8 mouse cellular contexts compared by ENCODE assay signal in genomic region chr12:85704566-85704965, GRCm38 (mm10). TPM values are rescaled to one million over a fixed set of nuclear protein-coding genes. Genes with fewer than 3 reads are reported as not detected.
DNase-seq lines count a peak whose midpoint lies in the region; ATAC-seq and TF ChIP-seq lines count a peak whose summit lies in the region.

No protein-coding gene starts in this region.

- ATAC-seq in kidney, postnatal 0 days (replicated peaks; ENCODE audit: low FRiP score, low read depth): no peak
- no peak for ATAC-seq in intestine, embryonic 15.5 days

- H3K36me3 ChIP-seq in kidney, postnatal 0 days (ENCODE audit: insufficient read depth, low read length): no peaks in the 10 kb centered on the region
- no peaks in the 10 kb centered on the region for H3K36me3 ChIP-seq in intestine, embryonic 15.5 days
- H3K36me3 ChIP-seq in small intestine, adult 2 months (ENCODE audit: control insufficient read depth, insufficient read depth, low read length): no peaks in the 10 kb centered on the region

- no peak for DNase-seq in kidney, postnatal 0 days (ENCODE audit: low spot score)
- DNase-seq in kidney, postnatal 4 days: no peak
- peak; percentile 45 for DNase-seq in T-cell, adult 2 months (ENCODE audit: low spot score)
- no peak for DNase-seq in adrenal gland, adult 8-10 months
- no peak for DNase-seq in urinary bladder, adult 18-20 months (ENCODE audit: low spot score in 2 of 2)
- DNase-seq in adrenal gland, postnatal 36 days: no peak

- H3K9me3 ChIP-seq in kidney, postnatal 0 days (replicated peaks; ENCODE audit: low read length): no peaks in the 10 kb centered on the region
- H3K9me3 ChIP-seq in intestine, embryonic 15.5 days: no peaks in the 10 kb centered on the region

- TF ChIP-seq POLR2A in small intestine, adult 2 months (IDR thresholded peaks at IDR 0.05; ENCODE audit: low read depth, low read length): no peak

- no peak overlapping the region for H3K9ac ChIP-seq in kidney, postnatal 0 days (ENCODE audit: low read depth, low read length)
- no peak overlapping the region for H3K9ac ChIP-seq in intestine, embryonic 15.5 days

- H3K27ac ChIP-seq in kidney, postnatal 0 days: peak overlapping the region; percentile 54
- peak overlapping the region; percentile 93 for H3K27ac ChIP-seq in intestine, embryonic 15.5 days
- peak overlapping the region; percentile 80 for H3K27ac ChIP-seq in small intestine, adult 2 months (ENCODE audit: insufficient read depth, low read depth, low read length)

- no peaks in the 10 kb centered on the region for H3K27me3 ChIP-seq in kidney, postnatal 0 days (ENCODE audit: insufficient read depth, low read length)
- no peaks in the 10 kb centered on the region for H3K27me3 ChIP-seq in intestine, embryonic 15.5 days (replicated peaks)
- H3K27me3 ChIP-seq in small intestine, adult 2 months (ENCODE audit: control insufficient read depth, insufficient read depth, low read length): no peaks in the 10 kb centered on the region

- H3K4me1 ChIP-seq in kidney, postnatal 0 days (replicated peaks; ENCODE audit: insufficient read depth, low read length): 0 out of 2 replicates have a peak, but pooled peaks cover 6% of the 10 kb centered on the region
- H3K4me1 ChIP-seq in intestine, embryonic 15.5 days (replicated peaks): peaks cover 17% of the 10 kb centered on the region
- peaks cover 12% of the 10 kb centered on the region; the same call in 1 of the 2 replicates for H3K4me1 ChIP-seq in small intestine, adult 2 months (ENCODE audit: control insufficient read depth, insufficient read depth, insufficient read length, low read length)

- TF ChIP-seq CTCF in kidney, postnatal 0 days (IDR thresholded peaks at IDR 0.05; ENCODE audit: low read depth): no peak
- TF ChIP-seq CTCF in small intestine, adult 2 months (IDR thresholded peaks at IDR 0.05; ENCODE audit: extremely low read depth, insufficient read length, insufficient replicate concordance, low read depth, low read length): no peak

- no peak overlapping the region for H3K4me3 ChIP-seq in kidney, postnatal 0 days (replicated peaks; ENCODE audit: low read depth, low read length)
- no peak overlapping the region for H3K4me3 ChIP-seq in intestine, embryonic 15.5 days (replicated peaks)
- no peak overlapping the region for H3K4me3 ChIP-seq in small intestine, adult 2 months (ENCODE audit: low read depth, low read length)

- H3K4me2 ChIP-seq in kidney, postnatal 0 days (ENCODE audit: low read length): no peak overlapping the region
- peak overlapping the region; percentile 93 for H3K4me2 ChIP-seq in intestine, embryonic 15.5 days (replicated peaks)

- WGBS in kidney, postnatal 0 days: 76% methylated on average over 7 of the region's 7 CpGs
- WGBS in intestine, embryonic 15.5 days: 79% methylated on average over 7 of the region's 7 CpGs
- WGBS in small intestine, adult 2 months: 73% methylated on average over 7 of the region's 7 CpGs

RNA-seq across cellular contexts. Expression of gene Batf, which starts 18.1 kb away (rescaled TPM):
- 4.0 and 4.3 TPM in 2 replicates for polyA plus RNA-seq in kidney, postnatal 0 days (2015; fragmentation: Nextera tagmentation; extraction: Ambion mirVana)
- polyA plus RNA-seq in intestine, embryonic 15.5 days (2015; fragmentation: Nextera tagmentation; extraction: Ambion mirVana): 2.6 and 2.9 TPM in 2 replicates
- polyA plus RNA-seq in small intestine, adult 2 months (2012; rRNA removed): 4.2 and 7.1 TPM in 2 replicates
- total RNA-seq in adrenal gland, adult 8-10 months (2022): 1 to 10 TPM in 2 of 4 experiments, under 1 TPM in 2; 0.38 to 2.4 (median 1.1) TPM
- under 1 TPM; 0.59 to 0.86 TPM for total RNA-seq in adrenal gland, postnatal 36 days (2021)

RNA-seq across cellular contexts. Expression of gene Flvcr2, which starts 41.8 kb away (rescaled TPM):
- polyA plus RNA-seq in kidney, postnatal 0 days (2015; fragmentation: Nextera tagmentation; extraction: Ambion mirVana): 7.0 and 7.5 TPM in 2 replicates
- polyA plus RNA-seq in intestine, embryonic 15.5 days (2015; fragmentation: Nextera tagmentation; extraction: Ambion mirVana): 2.3 and 2.4 TPM in 2 replicates
- polyA plus RNA-seq in small intestine, adult 2 months (2012; rRNA removed): 1.8 and 3.4 TPM in 2 replicates
- 1 to 10 TPM; 3.3 to 6.3 (median 5.7) TPM for total RNA-seq in adrenal gland, adult 8-10 months (2022)
- 1 to 10 TPM; 3.8 to 8.2 TPM for total RNA-seq in adrenal gland, postnatal 36 days (2021)
